Mouse (Mus musculus) heart, adult 2 months (tissue): ENCODE measurements around the gene Hpcal1. TPM values are rescaled to one million over a fixed set of nuclear protein-coding genes. Genes with fewer than 3 reads are reported as not detected.
A peak's percentile ranks its signal among the peaks of the same experiment; 100 is the strongest.

Source experiments
- DNase-seq, 2 experiments: peaks; one replicate each; pipeline ENCODE4 v3.0.0; 2021
- H3K27ac ChIP-seq: fragments of 200-600 bp; 2 replicates; pipeline ENCODE4 v1.8.1; 2022
- H3K27me3 ChIP-seq: fragments of 200-500 bp; 2 replicates; pipeline ENCODE4 v1.6.1; 2012; ENCODE audit warnings: mild to moderate bottlenecking, low read length, inconsistent platforms, mixed read lengths; ENCODE audit not compliant: control insufficient read depth, insufficient read depth
- H3K36me3 ChIP-seq: fragments of 200-500 bp; 2 replicates; pipeline ENCODE4 v1.6.1; 2012; ENCODE audit warnings: low read length, inconsistent platforms; ENCODE audit not compliant: control insufficient read depth, insufficient read depth
- H3K4me1 ChIP-seq: fragments of 200-500 bp; 2 replicates; pipeline ENCODE4 v1.6.1; 2011; ENCODE audit warnings: low read length; ENCODE audit not compliant: control insufficient read depth, insufficient read depth
- H3K4me3 ChIP-seq: fragments of 200-600 bp; 2 replicates; pipeline ENCODE4 v1.8.1; 2022
- H3K79me2 ChIP-seq: fragments of 200-500 bp; replicated peaks from 2 replicates; pipeline ENCODE4 v1.6.1; 2012; ENCODE audit warnings: mild to moderate bottlenecking, inconsistent platforms, low read length, moderate library complexity, mixed read lengths; ENCODE audit not compliant: control insufficient read depth, insufficient read depth
- H3K9ac ChIP-seq: fragments of 200-500 bp; 2 replicates; pipeline ENCODE4 v1.6.1; 2012; ENCODE audit warnings: low read depth, mild to moderate bottlenecking, control low read depth, inconsistent platforms, low read length, mixed read lengths
- CTCF ChIP-seq: fragments of 200-600 bp; IDR thresholded peaks from 2 replicates; pipeline ENCODE4 v1.8.1; 2022; ENCODE audit warnings: antibody characterized with exemption, mild to moderate bottlenecking, moderate library complexity
- EP300 ChIP-seq: fragments of 200-500 bp; IDR thresholded peaks from 2 replicates; pipeline ENCODE4 v1.6.1; 2011; ENCODE audit warnings: low read depth, low read length, control low read depth; ENCODE audit not compliant: insufficient read depth
- POLR2A ChIP-seq: fragments of 200-500 bp; IDR thresholded peaks from 2 replicates; pipeline ENCODE4 v1.6.1; 2011; ENCODE audit warnings: mild to moderate bottlenecking, low read depth, low read length, control low read depth; ENCODE audit not compliant: insufficient read depth
- WGBS: fragments of 180-500 bp; shearing (Covaris S2); methylation state at CpG from one replicate; pipeline ENCODE4 v1.1.7; 2018; 5-methylcytosine and 5-hydroxymethylcytosine counted together
- intact Hi-C: fragments of 180-260 bp; cut with DNase I; formaldehyde crosslinking; loops from one replicate; pipeline ENCODE4 v1.15.1; 2025
- polyA plus RNA-seq: library from polyadenylated mRNA; depleted of rRNA; stranded (reverse); fragments of >200 nt; gene quantifications from 2 replicates; pipeline ENCODE4 v1.2.3, GENCODE M21; 2012
- total RNA-seq, 2 experiments: library from RNA; stranded (reverse); gene quantifications; 2 replicates each; pipeline ENCODE4 v1.2.3; 2021

Hpcal1 gene
- total and polyA plus RNA-seq, 3 experiments: 16.3 to 37.9 (median 21.5) TPM

DNA sequence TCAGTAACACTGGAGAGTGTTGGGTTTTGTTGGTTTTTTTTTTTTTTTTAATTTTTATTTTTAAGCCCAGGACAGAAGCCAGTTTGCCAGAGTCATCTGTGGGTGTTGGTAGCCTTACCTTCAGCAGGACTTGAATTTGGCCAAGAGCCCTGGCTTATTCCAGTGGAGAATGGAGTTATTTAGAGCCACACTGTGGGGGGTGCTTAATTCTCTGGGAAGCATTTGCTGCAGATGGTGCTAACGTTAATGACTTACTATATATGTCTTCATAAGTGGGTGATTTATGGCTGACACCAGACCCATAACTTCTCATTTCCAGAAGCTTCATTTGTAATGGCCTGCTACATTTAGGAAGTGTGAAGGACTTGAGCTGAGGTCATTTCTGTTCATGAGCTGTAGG is 21.9 kb downstream of the Hpcal1 start:
- Histone ChIP-seq H3K36me3 (no peaks in the 10 kb centered on the region), H3K79me2 (peaks cover 2% of the 10 kb centered on the region), H3K27ac (no peak overlapping the region), H3K27me3 (no peaks in the 10 kb centered on the region), H3K9ac (no peak overlapping the region), H3K4me3 (no peak overlapping the region), H3K4me1 (peaks cover 22% of the 10 kb centered on the region)
- 40% methylated on average over 1 of the region's 1 CpGs for WGBS
- TF ChIP-seq POLR2A (no peak), EP300 (no peak)
- intact Hi-C loops: no loop called here
- DNase-seq: no peak

DNA sequence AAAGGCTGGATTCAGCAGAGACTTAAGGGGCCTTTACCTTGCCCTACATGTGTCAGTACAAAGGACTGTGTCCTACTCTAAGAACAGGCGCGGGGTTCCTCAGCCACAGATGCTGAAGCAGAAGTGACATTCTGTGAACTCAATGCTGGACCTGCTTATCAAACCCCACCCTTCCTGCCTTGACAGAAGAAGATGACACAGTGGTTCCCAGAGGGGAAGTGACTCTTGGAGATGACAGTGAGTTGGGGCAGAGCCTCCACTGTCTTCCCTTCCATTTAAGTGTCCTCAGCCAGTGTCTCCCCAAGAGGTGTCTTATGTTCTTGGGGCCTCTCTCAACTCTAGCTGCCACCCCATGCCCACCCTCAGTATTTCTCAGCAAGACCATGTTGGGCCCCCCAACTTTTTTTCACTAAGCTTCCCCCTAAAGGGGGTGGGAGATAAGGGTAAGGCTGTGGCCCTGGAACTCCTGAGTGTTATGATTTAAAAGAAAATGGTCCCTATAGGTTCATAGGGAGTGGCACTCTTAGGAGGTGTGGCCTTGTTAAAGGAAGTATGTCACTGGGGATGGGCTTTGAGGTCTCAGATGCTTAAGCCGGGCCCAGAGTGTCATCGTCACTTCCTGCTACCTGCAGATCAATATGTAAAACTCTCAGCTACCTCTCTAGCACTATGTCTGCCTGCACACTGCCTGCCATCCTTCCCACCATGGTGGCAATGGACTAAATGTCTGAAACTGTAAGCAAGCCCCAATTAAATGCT is 25.2 kb downstream of the Hpcal1 start:
- Histone ChIP-seq H3K36me3 (no peaks in the 10 kb centered on the region), H3K4me3 (no peak overlapping the region), H3K4me1 (peaks cover 17% of the 10 kb centered on the region), H3K27me3 (no peaks in the 10 kb centered on the region), H3K27ac (no peak overlapping the region), H3K79me2 (no peaks in the 10 kb centered on the region; the same call in 1 of the 2 replicates), H3K9ac (no peak overlapping the region)
- WGBS: 81% methylated on average over 4 of the region's 4 CpGs
- intact Hi-C loops: no loop called here
- no peak for TF ChIP-seq POLR2A
- no peak for TF ChIP-seq EP300
- TF ChIP-seq CTCF: no peak
- peak in 1 of 2 experiments; percentile 31 for DNase-seq

DNA sequence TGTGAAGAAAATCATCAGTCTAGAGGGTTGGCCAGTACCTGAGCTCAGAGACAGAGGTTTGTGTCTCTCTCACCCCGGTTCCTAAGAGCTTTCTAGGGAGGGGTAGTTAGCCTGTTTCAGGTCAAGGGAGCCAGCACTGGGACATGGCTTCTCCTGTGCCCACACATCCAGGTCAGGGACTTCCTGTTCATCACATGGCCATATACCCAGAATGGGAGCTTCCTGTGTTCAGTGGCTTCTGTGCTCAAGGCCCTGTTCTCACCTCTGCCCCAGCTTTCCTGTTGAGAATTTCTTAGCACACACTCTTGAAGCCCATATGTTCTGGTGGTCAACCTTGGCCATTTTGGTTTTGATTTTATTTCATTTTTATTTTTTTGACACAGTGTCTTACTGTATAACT is 26.6 kb downstream of the Hpcal1 start:
- Histone ChIP-seq H3K27ac (no peak overlapping the region), H3K4me1 (peaks cover 10% of the 10 kb centered on the region), H3K9ac (no peak overlapping the region), H3K4me3 (no peak overlapping the region), H3K36me3 (no peaks in the 10 kb centered on the region), H3K79me2 (no peaks in the 10 kb centered on the region; the same call in 1 of the 2 replicates), H3K27me3 (no peaks in the 10 kb centered on the region)
- intact Hi-C loops: no loop called here
- 90% methylated on average over 1 of the region's 1 CpGs for WGBS
- DNase-seq: no peak
- no peak for TF ChIP-seq CTCF
- TF ChIP-seq POLR2A: no peak
- no peak for TF ChIP-seq EP300

DNA sequence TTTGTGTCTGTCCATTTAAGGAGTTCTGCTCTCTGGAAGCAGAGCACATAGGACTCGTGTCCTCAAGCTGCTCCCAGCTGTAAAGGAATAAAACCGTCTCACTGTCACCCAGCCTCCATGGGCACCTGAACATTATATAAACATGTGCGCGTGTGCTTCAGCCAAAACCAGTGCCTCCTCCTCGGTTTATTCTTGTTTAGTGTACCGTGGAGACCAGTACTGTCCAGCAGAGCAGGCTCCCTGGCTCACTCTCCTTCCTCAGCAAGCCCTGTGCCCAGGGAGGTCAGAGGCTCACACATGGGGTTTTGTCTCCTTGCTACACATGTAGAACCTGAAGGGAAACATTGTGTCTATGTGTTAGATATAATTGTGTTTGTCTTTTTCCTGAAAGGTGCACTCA is 27.5 kb downstream of the Hpcal1 start:
- Histone ChIP-seq H3K79me2 (no peaks in the 10 kb centered on the region; the same call in 1 of the 2 replicates), H3K4me3 (no peak overlapping the region), H3K9ac (no peak overlapping the region), H3K36me3 (no peaks in the 10 kb centered on the region), H3K27me3 (no peaks in the 10 kb centered on the region), H3K4me1 (peaks cover 11% of the 10 kb centered on the region), H3K27ac (no peak overlapping the region)
- WGBS: 78% methylated on average over 6 of the region's 6 CpGs
- TF ChIP-seq POLR2A (no peak), CTCF (no peak), EP300 (no peak)
- no peak for DNase-seq
- intact Hi-C loops: no loop called here

GRCm38 (mm10) chr12:17721058-17721457 is 30.4 kb downstream of the Hpcal1 start:
- Histone ChIP-seq H3K27ac (no peak overlapping the region), H3K9ac (no peak overlapping the region), H3K27me3 (no peaks in the 10 kb centered on the region), H3K36me3 (no peaks in the 10 kb centered on the region), H3K4me3 (no peak overlapping the region), H3K79me2 (no peaks in the 10 kb centered on the region; the same call in 1 of the 2 replicates), H3K4me1 (peaks cover 18% of the 10 kb centered on the region)
- intact Hi-C loops: no loop called here
- no peak for TF ChIP-seq POLR2A
- TF ChIP-seq CTCF: no peak
- TF ChIP-seq EP300: no peak
- no peak for DNase-seq

DNA sequence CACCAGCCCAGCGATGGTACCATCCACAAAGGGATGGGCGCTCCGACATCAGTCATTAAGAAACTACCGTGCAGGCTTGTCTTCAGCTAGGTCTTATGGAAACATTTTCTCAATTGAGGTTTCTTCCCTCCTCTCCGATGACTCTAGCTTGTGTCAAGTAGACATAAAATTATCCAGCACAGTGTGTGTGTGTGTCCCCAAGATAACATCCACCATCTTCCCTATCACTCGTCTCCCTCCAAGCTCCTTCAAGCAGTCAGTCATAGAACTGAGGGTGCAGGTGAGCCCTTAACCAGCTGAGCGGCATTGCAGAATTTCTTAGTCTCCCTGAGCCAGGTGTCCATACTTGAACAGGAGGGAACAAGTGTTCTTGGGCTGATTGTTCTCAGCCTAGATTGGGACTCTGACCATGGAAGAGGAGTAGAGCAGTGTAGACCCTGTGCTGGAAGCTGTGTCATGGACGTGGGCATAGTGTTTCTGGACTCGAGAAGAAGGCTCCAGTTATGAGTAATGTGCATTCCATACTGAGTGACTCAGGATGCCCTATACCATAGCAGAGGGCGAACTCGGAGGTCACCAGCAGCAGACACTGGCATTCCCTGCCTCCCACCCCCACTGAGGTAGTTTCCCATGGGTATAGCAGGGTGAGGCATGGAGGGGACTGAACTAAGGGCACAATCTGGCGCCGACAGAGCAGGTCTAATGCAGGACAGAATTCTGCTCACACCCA is 32.0 kb downstream of the Hpcal1 start:
- TF ChIP-seq CTCF: no peak
- no peaks in the 10 kb centered on the region; the same call in 1 of the 2 replicates for H3K79me2 ChIP-seq
- H3K4me1 ChIP-seq: peaks cover 24% of the 10 kb centered on the region
- no peaks in the 10 kb centered on the region for H3K27me3 ChIP-seq
- no peaks in the 10 kb centered on the region for H3K36me3 ChIP-seq
- WGBS: 95% methylated on average over 13 of the region's 13 CpGs
- H3K9ac ChIP-seq: no peak overlapping the region
- intact Hi-C loops: no loop called here
- no peak overlapping the region for H3K27ac ChIP-seq
- no peak for DNase-seq
- H3K4me3 ChIP-seq: no peak overlapping the region
